Mouse (Mus musculus): ENCODE data around the gene Cpne5. TPM values are rescaled to one million over a fixed set of nuclear protein-coding genes. Genes with fewer than 3 reads are reported as not detected.

Cpne5 gene
- polyA plus RNA-seq, 2 experiments = 14.7 TPM

- ATAC-seq (ENCODE audit: low FRiP score, low read depth) (no peak), DNase-seq (ENCODE audit: low spot score) (no peak)
- H3K36me3 ChIP-seq (ENCODE audit: control insufficient read depth, insufficient read depth, low read length) = no peaks in the 10 kb centered on the region
- H3K4me2 ChIP-seq (replicated peaks; ENCODE audit: low read depth, low read length, severe bottlenecking) = no peak overlapping the region
- no peaks in the 10 kb centered on the region for H3K4me1 ChIP-seq (ENCODE audit: control insufficient read depth, insufficient read depth, low read length)
- H3K9me3 ChIP-seq (ENCODE audit: control insufficient read depth, low read length) = peaks cover 6% of the 10 kb centered on the region
- no peaks in the 10 kb centered on the region for H3K27me3 ChIP-seq (ENCODE audit: control insufficient read depth, insufficient read depth, low read length)
- H3K9ac ChIP-seq (ENCODE audit: low read depth, low read length, severe bottlenecking) = no peak overlapping the region
- WGBS = 93% methylated on average over 15 of the region's 15 CpGs
- TF ChIP-seq POLR2A (IDR thresholded peaks at IDR 0.05; ENCODE audit: borderline replicate concordance, extremely low read depth, insufficient read depth, insufficient read length) = no peak
- no peak overlapping the region for H3K27ac ChIP-seq (replicated peaks; ENCODE audit: low read depth, low read length)
- no peak overlapping the region for H3K4me3 ChIP-seq (replicated peaks; ENCODE audit: low read length)
These were observed 79.1 kb downstream of the Cpne5 start for GRCm38 (mm10) chr17:29158899-29159298.

DNA sequence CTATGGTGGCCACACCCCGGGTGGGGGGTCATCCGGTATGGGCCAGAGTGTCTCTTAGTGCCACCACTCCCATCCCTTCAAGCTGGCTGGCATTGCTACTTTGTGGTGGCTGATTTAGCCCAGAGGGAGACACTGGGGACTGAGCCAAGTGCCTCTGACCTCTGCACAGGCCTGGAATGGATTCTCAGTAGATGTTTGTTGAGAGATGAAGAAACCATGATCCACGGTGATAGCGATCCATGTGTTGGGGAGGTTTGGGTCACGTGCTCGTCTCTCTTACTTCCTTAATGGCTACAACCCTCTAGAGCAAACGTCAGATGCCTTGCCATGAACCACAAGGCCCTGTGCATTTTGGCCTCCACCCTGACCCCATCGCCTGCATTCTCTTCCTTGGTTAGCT, 81.1 kb downstream of the Cpne5 start:
- peaks cover 6% of the 10 kb centered on the region for H3K9me3 ChIP-seq (ENCODE audit: control insufficient read depth, low read length)
- no peak overlapping the region for H3K4me3 ChIP-seq (replicated peaks; ENCODE audit: low read length)
- H3K36me3 ChIP-seq (ENCODE audit: control insufficient read depth, insufficient read depth, low read length) = no peaks in the 10 kb centered on the region
- WGBS = 89% methylated on average over 8 of the region's 8 CpGs
- no peaks in the 10 kb centered on the region for H3K27me3 ChIP-seq (ENCODE audit: control insufficient read depth, insufficient read depth, low read length)
- H3K27ac ChIP-seq (replicated peaks; ENCODE audit: low read depth, low read length) = no peak overlapping the region
- no peak overlapping the region for H3K9ac ChIP-seq (ENCODE audit: low read depth, low read length, severe bottlenecking)
- no peaks in the 10 kb centered on the region for H3K4me1 ChIP-seq (ENCODE audit: control insufficient read depth, insufficient read depth, low read length)
- DNase-seq (ENCODE audit: low spot score) (no peak), ATAC-seq (ENCODE audit: low FRiP score, low read depth) (no peak)
- TF ChIP-seq POLR2A (IDR thresholded peaks at IDR 0.05; ENCODE audit: borderline replicate concordance, extremely low read depth, insufficient read depth, insufficient read length) = no peak
- H3K4me2 ChIP-seq (replicated peaks; ENCODE audit: low read depth, low read length, severe bottlenecking) = no peak overlapping the region

DNA sequence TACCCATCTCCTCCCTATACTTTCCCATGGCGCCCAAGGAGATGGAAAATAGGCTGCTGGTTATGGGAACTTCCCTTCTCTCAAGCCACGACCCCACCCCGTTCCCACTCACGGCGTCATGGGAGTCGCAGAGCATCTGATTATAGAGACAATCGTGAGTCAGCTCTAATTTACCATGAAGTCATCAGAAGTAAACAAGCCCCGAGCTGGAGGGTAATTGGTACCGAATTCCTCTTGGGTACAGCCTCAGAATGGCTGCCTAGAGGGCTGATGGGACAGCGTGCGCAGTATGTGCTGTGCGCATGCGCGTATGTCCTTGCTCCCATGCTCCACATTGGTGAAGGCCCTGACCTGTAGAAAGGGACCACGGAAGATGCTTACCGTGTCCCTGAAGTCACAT, 81.6 kb downstream of the Cpne5 start:
- no peak for TF ChIP-seq POLR2A (IDR thresholded peaks at IDR 0.05; ENCODE audit: borderline replicate concordance, extremely low read depth, insufficient read depth, insufficient read length)
- WGBS = 85% methylated on average over 16 of the region's 16 CpGs
- no peaks in the 10 kb centered on the region for H3K27me3 ChIP-seq (ENCODE audit: control insufficient read depth, insufficient read depth, low read length)
- H3K4me3 ChIP-seq (replicated peaks; ENCODE audit: low read length) = no peak overlapping the region
- ATAC-seq (ENCODE audit: low FRiP score, low read depth) (no peak), DNase-seq (ENCODE audit: low spot score) (no peak)
- H3K27ac ChIP-seq (replicated peaks; ENCODE audit: low read depth, low read length) = no peak overlapping the region
- no peak overlapping the region for H3K9ac ChIP-seq (ENCODE audit: low read depth, low read length, severe bottlenecking)
- H3K9me3 ChIP-seq (ENCODE audit: control insufficient read depth, low read length) = peaks cover 2% of the 10 kb centered on the region
- no peak overlapping the region for H3K4me2 ChIP-seq (replicated peaks; ENCODE audit: low read depth, low read length, severe bottlenecking)
- no peaks in the 10 kb centered on the region for H3K4me1 ChIP-seq (ENCODE audit: control insufficient read depth, insufficient read depth, low read length)
- H3K36me3 ChIP-seq (ENCODE audit: control insufficient read depth, insufficient read depth, low read length) = no peaks in the 10 kb centered on the region

DNA sequence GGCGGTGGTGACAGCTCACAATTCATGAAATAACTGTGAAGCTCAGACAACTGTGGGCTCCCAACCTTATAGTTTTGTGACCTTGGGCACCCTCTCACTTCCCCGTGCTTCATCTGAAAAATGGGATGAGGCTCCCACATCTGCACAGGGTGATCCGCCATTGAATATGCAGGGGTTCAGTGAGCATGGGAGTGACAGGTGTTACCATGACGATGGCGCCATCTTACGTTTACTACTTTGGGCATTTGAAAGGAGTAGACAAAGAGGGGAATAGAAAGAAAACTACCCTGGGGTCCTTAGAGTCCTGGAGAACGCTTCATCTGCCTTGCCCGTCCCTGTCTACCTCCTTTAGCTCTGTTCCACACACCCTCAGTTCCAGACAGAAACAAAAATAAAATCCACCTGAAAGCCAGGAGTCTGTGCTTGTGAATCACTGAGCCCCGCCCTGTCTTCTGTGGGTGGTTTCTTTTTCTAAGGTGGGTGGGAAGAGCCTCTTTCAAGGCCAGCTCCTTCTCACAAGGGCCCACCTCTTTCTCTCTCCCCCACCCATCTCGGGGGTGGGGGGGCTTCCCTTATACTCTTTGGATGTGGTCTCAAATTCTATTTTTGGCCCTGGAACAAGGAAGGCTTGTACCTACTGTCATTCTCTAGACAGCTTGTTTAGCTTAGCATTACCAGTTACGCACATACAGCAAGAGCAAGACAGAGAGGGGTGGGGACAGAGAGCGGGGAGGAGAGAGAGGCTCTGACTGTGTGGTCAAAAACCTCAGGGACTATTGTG, 82.4 kb downstream of the Cpne5 start:
- DNase-seq (ENCODE audit: low spot score) = no peak
- no peak for TF ChIP-seq POLR2A (IDR thresholded peaks at IDR 0.05; ENCODE audit: borderline replicate concordance, extremely low read depth, insufficient read depth, insufficient read length)
- Histone ChIP-seq H3K9me3 (ENCODE audit: control insufficient read depth, low read length) (no peaks in the 10 kb centered on the region), H3K36me3 (ENCODE audit: control insufficient read depth, insufficient read depth, low read length) (no peaks in the 10 kb centered on the region), H3K4me1 (ENCODE audit: control insufficient read depth, insufficient read depth, low read length) (no peaks in the 10 kb centered on the region), H3K4me2 (replicated peaks; ENCODE audit: low read depth, low read length, severe bottlenecking) (no peak overlapping the region), H3K9ac (ENCODE audit: low read depth, low read length, severe bottlenecking) (no peak overlapping the region), H3K27me3 (ENCODE audit: control insufficient read depth, insufficient read depth, low read length) (no peaks in the 10 kb centered on the region), H3K27ac (replicated peaks; ENCODE audit: low read depth, low read length) (no peak overlapping the region), H3K4me3 (replicated peaks; ENCODE audit: low read length) (no peak overlapping the region)
- ATAC-seq (ENCODE audit: low FRiP score, low read depth) = no peak
- WGBS = 77% methylated on average over 12 of the region's 12 CpGs

DNA sequence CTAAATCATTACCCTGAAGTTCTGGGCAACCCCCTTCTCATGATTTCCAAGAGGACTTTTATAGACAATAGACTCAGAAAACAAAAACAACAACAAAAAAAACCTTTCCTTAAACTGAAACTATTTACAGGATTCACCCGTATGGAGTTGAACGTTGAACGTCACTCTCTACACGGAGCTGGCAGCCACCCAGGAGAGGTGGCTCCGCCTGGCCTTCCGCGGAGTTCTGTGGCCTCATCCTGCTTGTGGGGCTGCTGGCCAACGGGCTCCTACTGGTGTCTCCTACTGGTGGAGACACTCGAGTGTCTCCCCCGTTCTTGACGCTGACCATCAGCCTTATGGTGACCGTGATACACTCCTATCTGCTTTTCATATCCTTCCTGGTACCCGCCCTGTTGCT, 83.7 kb downstream of the Cpne5 start:
- 86% methylated on average over 13 of the region's 13 CpGs for WGBS
- no peak for DNase-seq (ENCODE audit: low spot score)
- Histone ChIP-seq H3K4me1 (ENCODE audit: control insufficient read depth, insufficient read depth, low read length) (peaks cover 3% of the 10 kb centered on the region; the same call in 1 of the 2 replicates), H3K4me2 (replicated peaks; ENCODE audit: low read depth, low read length, severe bottlenecking) (no peak overlapping the region), H3K27ac (replicated peaks; ENCODE audit: low read depth, low read length) (no peak overlapping the region), H3K9me3 (ENCODE audit: control insufficient read depth, low read length) (no peaks in the 10 kb centered on the region), H3K27me3 (ENCODE audit: control insufficient read depth, insufficient read depth, low read length) (no peaks in the 10 kb centered on the region), H3K9ac (ENCODE audit: low read depth, low read length, severe bottlenecking) (no peak overlapping the region), H3K36me3 (ENCODE audit: control insufficient read depth, insufficient read depth, low read length) (no peaks in the 10 kb centered on the region), H3K4me3 (replicated peaks; ENCODE audit: low read length) (no peak overlapping the region)
- no peak for TF ChIP-seq POLR2A (IDR thresholded peaks at IDR 0.05; ENCODE audit: borderline replicate concordance, extremely low read depth, insufficient read depth, insufficient read length)
- ATAC-seq (ENCODE audit: low FRiP score, low read depth) = no peak

All from limb, embryonic 14.5 days (tissue).